Mouse (Mus musculus): ENCODE data around the gene Btbd35f21. TPM values are rescaled to one million over a fixed set of nuclear protein-coding genes. Genes with fewer than 3 reads are reported as not detected.
"Not testable (repeated sequence)": the region's sequence is repeated elsewhere in the genome, so short reads cannot be mapped to it uniquely, and the experiment has no call there.

Btbd35f21 gene
- not detected for polyA plus RNA-seq (2017; shearing (Covaris generic))

DNA sequence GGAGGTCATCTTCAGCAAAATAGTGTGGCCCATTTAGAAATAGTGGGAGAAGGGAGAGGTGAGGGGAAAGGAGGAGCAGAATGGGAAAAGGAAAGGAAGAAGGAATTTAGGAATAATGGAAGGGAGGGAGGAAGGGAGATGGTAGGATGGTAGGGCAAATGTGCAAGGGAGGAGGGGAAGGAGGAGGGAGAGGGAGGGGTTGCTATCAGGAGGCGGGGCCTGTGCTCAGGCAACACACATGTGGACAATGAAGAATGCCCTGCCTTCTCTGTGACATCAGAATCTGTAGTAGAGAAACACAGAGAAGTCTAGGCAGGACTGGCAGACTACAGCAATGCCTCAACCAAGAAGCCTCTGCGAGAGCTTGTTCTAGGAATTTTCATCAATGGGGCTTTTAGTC is at the start of gene Btbd35f21:
Gene Btbd35f21 (plus strand): TSS at position 301 of the 400 bp plus-strand sequence.
- not testable (repeated sequence) for ATAC-seq

Other genes starting within 250 kb of the Btbd35f21 start
- gene Btbd35f1, start 166.1 kb upstream of the Btbd35f21 start, polyA plus RNA-seq (2017; shearing (Covaris generic)) = not detected
- gene Gm5926, start 75.4 kb upstream of the Btbd35f21 start, polyA plus RNA-seq (2017; shearing (Covaris generic)) = not detected
- gene Btbd35f30, start 168.5 kb downstream of the Btbd35f21 start, polyA plus RNA-seq (2017; shearing (Covaris generic)) = not detected
- gene Gm21789, start 215.7 kb downstream of the Btbd35f21 start, polyA plus RNA-seq (2017; shearing (Covaris generic)) = not detected
- not detected for gene Btbd35f5, start 247.8 kb downstream of the Btbd35f21 start, polyA plus RNA-seq (2017; shearing (Covaris generic))

Measured in activated CD4-positive, CD25-positive, alpha-beta regulatory T cell, adult 4 months (primary cell).